Comparison of ENCODE assay signal across 29 mouse cellular contexts in the genomic region with DNA sequence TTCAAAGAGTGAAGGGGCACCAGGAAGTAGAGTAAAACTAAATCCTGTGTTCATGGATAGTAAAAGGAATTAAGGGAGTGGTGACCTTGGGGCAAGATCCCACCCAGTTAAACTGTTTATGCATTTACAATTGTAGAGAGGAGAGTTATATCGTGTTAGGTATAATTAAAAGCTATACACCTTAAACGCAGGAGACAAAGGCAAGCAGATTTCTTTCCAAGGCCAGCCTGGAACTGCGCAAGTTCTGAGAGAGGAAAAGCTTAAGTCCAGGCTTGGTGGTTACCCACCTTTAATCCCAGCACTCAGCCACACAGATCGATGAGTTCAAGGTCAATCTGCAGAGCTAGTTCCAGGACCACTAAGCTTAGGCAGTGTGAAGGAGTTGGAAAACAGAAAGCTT. TPM values are rescaled to one million over a fixed set of nuclear protein-coding genes. Genes with fewer than 3 reads are reported as not detected.
DNase-seq lines count a peak whose midpoint lies in the region; ATAC-seq and TF ChIP-seq lines count a peak whose summit lies in the region.
"Had no signal": no experiment of that assay in that cellular context is flagged by ENCODE, and none has a peak within 500 bp of the region (broad histone marks: within the 10 kb centered on the region; RNA-seq: fewer than 3 reads in every experiment).

No protein-coding gene starts in this region.

- H3K4me2 ChIP-seq in intestine, embryonic 16.5 days (ENCODE audit: low read depth, low read length), result no peak overlapping the region
- H3K4me2 ChIP-seq: embryonic facial prominence, embryonic 12.5 days; embryonic facial prominence, embryonic 15.5 days; forebrain, embryonic 12.5 days; forebrain, embryonic 15.5 days; heart, embryonic 13.5 days; hindbrain, embryonic 14.5 days had no signal

- peak overlapping the region; percentile 31; the same call in 1 of the 2 replicates for H3K27ac ChIP-seq in ES-E14 (ENCODE audit: insufficient read depth, low read depth, low read length, poor library complexity, severe bottlenecking)
- peak overlapping the region; percentile 63 for H3K27ac ChIP-seq in intestine, embryonic 16.5 days (ENCODE audit: low read length)
- H3K27ac ChIP-seq: embryonic facial prominence, embryonic 12.5 days; embryonic facial prominence, embryonic 15.5 days; forebrain, embryonic 12.5 days; forebrain, embryonic 15.5 days; heart, adult 2 months; heart, embryonic 10.5 days; heart, embryonic 13.5 days; hindbrain, embryonic 14.5 days; hindbrain, postnatal 0 days had no signal

- no peaks in the 10 kb centered on the region for H3K9me3 ChIP-seq in ES-E14 (ENCODE audit: control insufficient read depth, insufficient read depth, low read depth, low read length)
- no peaks in the 10 kb centered on the region for H3K9me3 ChIP-seq in intestine, embryonic 16.5 days (ENCODE audit: control insufficient read depth, low read length)
- H3K9me3 ChIP-seq: embryonic facial prominence, embryonic 12.5 days; embryonic facial prominence, embryonic 15.5 days; forebrain, embryonic 12.5 days; forebrain, embryonic 15.5 days; G1E; heart, embryonic 10.5 days; heart, embryonic 13.5 days had no signal

- peak; percentile 48 for ATAC-seq in intestine, embryonic 16.5 days
- no peak for ATAC-seq in erythroid progenitor cell, adult 5-6 weeks (replicated peaks; ENCODE audit: low FRiP score, poor library complexity, severe bottlenecking)
- ATAC-seq: CD4-positive, CD25-positive, alpha-beta regulatory T cell, adult 4 months; forebrain, embryonic 15.5 days; hindbrain, postnatal 0 days; inflammation-experienced regulatory T-cells, adult 6 months; Patski had no signal

- no peak for DNase-seq in ES-E14 (ENCODE audit: low read depth, low spot score)
- peak; percentile 13 for DNase-seq in WW6 (ENCODE audit: low read depth, low spot score)
- no peak for DNase-seq in layer of hippocampus, postnatal 10 days (ENCODE audit: low spot score in 2 of 2)
- no peak for DNase-seq in adrenal gland, adult (ENCODE audit: inconsistent age in 2 of 2, low spot score in 1 of 2)
- DNase-seq: adrenal gland, adult 2 months; adrenal gland, postnatal 14 days; cerebellum, adult 11 months; cerebellum, adult 2 months; cerebellum, adult 9-11 months; cerebellum, postnatal 25 days; gastrocnemius, postnatal 36 days; heart, adult 2 months; heart, postnatal 14 days; heart, postnatal 4 days had no signal

- in situ Hi-C loops in ES-E14 (cut with MboI; ENCODE audit: low sequenced_read_pairs in 2 of 2, unreplicated experiment in 2 of 2), result no loop called here

- WGBS in intestine, embryonic 16.5 days, result 68% methylated on average over 4 of the region's 4 CpGs

- H3K9ac ChIP-seq in ES-E14 (ENCODE audit: insufficient read depth, low read depth, low read length, poor library complexity, severe bottlenecking), result no peak overlapping the region; the same call in 1 of the 2 replicates
- H3K9ac ChIP-seq in intestine, embryonic 16.5 days (ENCODE audit: low read depth, low read length), result no peak overlapping the region
- H3K9ac ChIP-seq: embryonic facial prominence, embryonic 12.5 days; embryonic facial prominence, embryonic 15.5 days; forebrain, embryonic 12.5 days; forebrain, embryonic 15.5 days; heart, embryonic 13.5 days; hindbrain, embryonic 14.5 days had no signal

- H3K27me3 ChIP-seq in intestine, embryonic 16.5 days (replicated peaks; ENCODE audit: control insufficient read depth, insufficient read depth, low read length), result no peaks in the 10 kb centered on the region
- H3K27me3 ChIP-seq: embryonic facial prominence, embryonic 12.5 days; embryonic facial prominence, embryonic 15.5 days; forebrain, embryonic 12.5 days; forebrain, embryonic 15.5 days; heart, embryonic 13.5 days; Patski had no signal

- H3K4me3 ChIP-seq in ES-E14 (ENCODE audit: insufficient read depth in 1 of 2, low read depth in 1 of 2, low read length in 2 of 2, poor library complexity in 1 of 2, severe bottlenecking in 1 of 2), result no peak overlapping the region
- no peak overlapping the region for H3K4me3 ChIP-seq in intestine, embryonic 16.5 days (ENCODE audit: low read length)
- H3K4me3 ChIP-seq: embryonic facial prominence, embryonic 12.5 days; embryonic facial prominence, embryonic 15.5 days; forebrain, embryonic 12.5 days; forebrain, embryonic 15.5 days; heart, adult 2 months; heart, embryonic 10.5 days; heart, embryonic 13.5 days had no signal

- H3K36me3 ChIP-seq in ES-E14 (ENCODE audit: control insufficient read depth, insufficient read depth, low read length, poor library complexity, severe bottlenecking), result no peaks in the 10 kb centered on the region
- H3K36me3 ChIP-seq in intestine, embryonic 16.5 days (ENCODE audit: control insufficient read depth, insufficient read depth, low read length), result no peaks in the 10 kb centered on the region
- H3K36me3 ChIP-seq: embryonic facial prominence, embryonic 12.5 days; embryonic facial prominence, embryonic 15.5 days; forebrain, embryonic 12.5 days; forebrain, embryonic 15.5 days; G1E; heart, embryonic 10.5 days; heart, embryonic 13.5 days had no signal

- peaks cover 0 to 4% of the 10 kb centered on the region in 2 experiments; a peak in 2 of 4 replicates for H3K4me1 ChIP-seq in ES-E14 (ENCODE audit: control insufficient read depth in 2 of 2, insufficient read depth in 2 of 2, low read length in 2 of 2, poor library complexity in 1 of 2)
- no peaks in the 10 kb centered on the region; the same call in 1 of the 2 replicates for H3K4me1 ChIP-seq in intestine, embryonic 16.5 days (ENCODE audit: control insufficient read depth, insufficient read depth, low read length)
- H3K4me1 ChIP-seq: embryonic facial prominence, embryonic 12.5 days; embryonic facial prominence, embryonic 15.5 days; heart, embryonic 10.5 days had no signal

TF ChIP-seq in ES-E14, 5 proteins besides CTCF, POLR2A, EP300 and RAD21:
- TF ChIP-seq MAFK (IDR thresholded peaks at IDR 0.05; ENCODE audit: insufficient read depth, low read depth, low read length), result no peak
- TF ChIP-seq CHD2 (IDR thresholded peaks at IDR 0.05; ENCODE audit: low read depth, low read length), result no peak
- no peak for TF ChIP-seq ZC3H11A (IDR thresholded peaks at IDR 0.05; ENCODE audit: borderline replicate concordance, low read depth, low read length)
- TF ChIP-seq HCFC1 (IDR thresholded peaks at IDR 0.05; ENCODE audit: borderline replicate concordance, insufficient read depth, low read length), result no peak
- TF ChIP-seq ZNF384 (IDR thresholded peaks at IDR 0.05; ENCODE audit: low read depth, low read length), result no peak

RNA-seq across cellular contexts. Expression of a gene that starts 4.5 kb away (rescaled TPM):
- 0.26 and 0.36 TPM in 2 replicates for total RNA-seq in ES-E14 (2012; rRNA removed)
- polyA plus RNA-seq in intestine, embryonic 16.5 days (2015; fragmentation: Nextera tagmentation; extraction: Ambion mirVana), result 0.91 and 1.6 TPM in 2 replicates
- total RNA-seq in layer of hippocampus, postnatal 10 days (2021), result 1 to 10 TPM in 1 of 2 experiments, under 1 TPM in 1; 0.87 to 1.1 TPM
- not detected in 2 replicates for total RNA-seq in erythroid progenitor cell, adult 5-6 weeks (2015; ENCODE audit: low replicate concordance)
- total RNA-seq in erythroid progenitor cell, adult 5-6 weeks (2017; ENCODE audit: low replicate concordance), result not detected in 2 replicates
- total RNA-seq: gastrocnemius, adult 8-10 months; gastrocnemius, postnatal 36 days had no signal
- polyA plus RNA-seq: CD4-positive, CD25-positive, alpha-beta regulatory T cell, adult 4 months; G1E; inflammation-experienced regulatory T-cells, adult 6 months had no signal

RNA-seq across cellular contexts. Expression of a gene that starts 4.6 kb away (rescaled TPM):
- 22.4 and 29.6 TPM in 2 replicates for total RNA-seq in ES-E14 (2012; rRNA removed)
- polyA plus RNA-seq in intestine, embryonic 16.5 days (2015; fragmentation: Nextera tagmentation; extraction: Ambion mirVana), result 16.5 and 17.0 TPM in 2 replicates
- 10 to 100 TPM; 20.2 to 25.9 TPM for total RNA-seq in layer of hippocampus, postnatal 10 days (2021)
- 4.0 and 4.2 TPM in 2 replicates for total RNA-seq in erythroid progenitor cell, adult 5-6 weeks (2015; ENCODE audit: low replicate concordance)
- 3.7 and 8.5 TPM in 2 replicates for total RNA-seq in erythroid progenitor cell, adult 5-6 weeks (2017; ENCODE audit: low replicate concordance)
